Mouse (Mus musculus): ENCODE results near the gene RPS10-NUDT3. TPM values are rescaled to one million over a fixed set of nuclear protein-coding genes. Genes with fewer than 3 reads are reported as not detected.
A peak's percentile ranks its signal among the peaks of the same experiment; 100 is the strongest.

Gene RPS10-NUDT3
- total RNA-seq (2022): under 1 TPM in 1 of 4 experiments, not detected in 3; 0.98 TPM

GRCm38 (mm10) chr17:27634871-27635574 lies at the start of gene RPS10-NUDT3:
TSS of gene RPS10-NUDT3 (minus strand) at chr17:27635222.
- DNase-seq (ENCODE audit: low spot score): peak; percentile 84

DNA sequence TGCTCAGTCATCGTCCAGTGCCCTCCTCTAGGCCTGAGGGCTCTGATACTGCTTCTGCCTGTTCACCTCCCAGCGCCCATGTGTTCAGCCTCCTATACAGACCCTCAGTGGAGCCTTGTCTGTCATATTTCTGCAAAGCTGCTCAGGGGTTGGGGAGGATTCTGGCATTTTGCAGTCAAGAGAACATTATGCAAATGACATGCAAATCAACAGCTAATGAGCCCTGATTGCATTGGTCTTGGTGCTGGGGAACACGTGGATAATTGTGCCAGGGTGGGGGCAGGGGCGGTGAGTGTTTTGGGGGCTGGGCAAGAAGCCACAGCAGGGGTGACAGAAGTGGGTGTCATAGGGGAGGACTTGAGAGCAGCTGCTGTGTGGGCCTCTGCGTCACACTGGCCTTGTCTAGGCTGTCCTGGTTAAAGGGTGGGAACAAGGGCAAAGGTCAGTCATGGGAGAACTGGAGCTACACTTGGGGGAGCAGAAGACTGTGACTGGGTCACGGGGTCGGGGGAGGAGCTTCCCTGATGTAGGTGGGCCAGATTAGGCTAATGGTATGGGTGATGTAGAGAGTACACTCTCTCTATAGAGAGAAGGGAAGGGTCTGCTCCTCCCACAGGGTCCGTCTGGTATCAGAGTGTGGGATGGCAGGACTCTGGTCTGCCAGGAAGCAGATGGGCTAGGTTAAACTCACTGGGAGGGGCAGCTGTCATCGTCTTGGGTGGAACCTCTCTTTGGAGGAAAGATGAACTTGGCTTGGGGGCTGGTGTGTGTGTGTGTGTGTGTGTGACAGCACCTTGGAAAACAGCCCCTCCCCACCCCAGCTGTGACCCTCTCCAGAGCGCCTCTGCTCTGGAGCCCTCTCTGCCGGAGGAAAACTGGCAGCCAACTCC lies 44.1 kb upstream of the RPS10-NUDT3 start:
- DNase-seq (ENCODE audit: low spot score): no peak

DNA sequence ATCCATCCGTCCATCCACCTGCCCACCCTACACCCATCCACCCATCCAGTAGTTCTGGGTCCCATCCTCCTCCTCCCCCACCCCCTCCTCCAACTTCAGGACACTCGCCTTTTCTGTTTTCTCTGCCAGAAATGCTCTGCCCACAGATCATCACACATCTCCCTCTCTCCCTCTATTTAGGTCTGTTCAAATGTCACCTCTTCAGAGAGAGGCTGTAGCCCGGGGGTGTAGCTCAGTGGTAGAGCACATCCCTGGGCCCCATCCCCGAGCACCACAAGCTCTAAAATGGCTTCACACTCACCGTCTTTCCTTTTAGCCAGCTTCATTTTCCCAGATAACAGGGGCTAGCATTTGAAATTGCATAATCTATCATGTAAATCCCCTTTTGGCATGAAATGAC lies 42.7 kb upstream of the RPS10-NUDT3 start:
- DNase-seq (ENCODE audit: low spot score): no peak

- no peak for DNase-seq (ENCODE audit: low spot score)
Observed at GRCm38 (mm10) chr17:27676270-27676669, 41.2 kb upstream of the RPS10-NUDT3 start.

DNA sequence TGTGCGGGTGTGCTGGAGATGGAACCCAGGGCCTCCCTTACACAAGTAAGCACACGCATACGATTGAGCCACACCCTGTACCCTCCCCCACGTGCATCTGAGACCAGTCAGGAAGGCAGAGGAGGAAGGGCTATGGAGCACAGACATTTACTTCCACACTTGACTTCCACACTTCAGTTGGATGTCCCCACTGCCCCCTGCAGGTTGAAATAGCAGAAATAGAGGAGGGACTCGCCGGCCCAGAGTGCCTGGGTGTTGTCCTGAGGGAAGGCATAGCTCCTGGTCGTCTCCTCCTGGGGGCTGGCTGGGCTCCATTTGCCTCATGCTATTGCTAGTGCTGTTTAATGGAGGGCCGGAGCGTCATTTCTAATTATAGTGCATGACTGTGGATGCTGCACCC lies 40.4 kb upstream of the RPS10-NUDT3 start:
- DNase-seq (ENCODE audit: low spot score): no peak

DNA sequence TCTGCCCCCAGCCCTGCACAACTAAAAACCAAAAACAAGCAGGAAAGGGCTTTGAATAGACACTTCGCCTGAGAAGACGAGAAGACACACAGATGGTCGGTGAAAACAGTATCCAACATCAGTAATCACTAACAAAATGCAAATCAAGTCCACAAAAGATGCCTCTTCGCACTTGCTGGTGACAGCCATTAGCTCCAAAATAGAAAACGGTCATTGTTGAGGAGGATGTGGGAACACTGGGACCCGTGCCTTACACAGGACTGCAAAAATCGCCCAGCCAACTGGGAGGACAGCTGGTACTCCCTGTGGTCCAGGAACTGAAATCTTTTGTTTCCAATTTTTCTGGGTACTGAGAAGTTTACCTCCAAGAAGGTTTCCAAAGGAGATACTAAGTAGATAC lies 38.9 kb upstream of the RPS10-NUDT3 start:
- no peak for DNase-seq (ENCODE audit: low spot score)

- no peak for DNase-seq (ENCODE audit: low spot score)
Observed at GRCm38 (mm10) chr17:27671720-27672119, 36.7 kb upstream of the RPS10-NUDT3 start.

DNA sequence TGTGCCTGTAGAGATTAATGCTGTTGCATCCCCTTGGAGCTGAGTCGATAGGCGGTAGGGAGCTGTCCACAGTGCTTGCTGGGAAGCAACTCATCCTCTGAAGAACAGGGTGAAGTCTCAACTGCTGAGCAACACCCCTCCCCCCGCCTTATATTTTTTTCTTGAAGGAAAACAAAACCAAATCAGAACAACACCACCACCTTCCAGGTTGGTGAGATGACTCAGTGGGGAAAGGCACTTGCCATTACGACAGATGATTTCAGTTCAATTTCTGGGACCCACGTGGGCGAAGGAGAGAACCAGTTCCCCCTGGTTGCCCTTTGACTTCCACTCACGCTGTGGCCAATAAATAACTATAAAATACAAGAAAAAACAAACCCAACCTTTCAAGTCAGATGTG lies 23.7 kb upstream of the RPS10-NUDT3 start:
- no peak for DNase-seq (ENCODE audit: low spot score)

- no peak for DNase-seq (ENCODE audit: low spot score)
Observed at GRCm38 (mm10) chr17:27657123-27657522, 22.1 kb upstream of the RPS10-NUDT3 start.

DNA sequence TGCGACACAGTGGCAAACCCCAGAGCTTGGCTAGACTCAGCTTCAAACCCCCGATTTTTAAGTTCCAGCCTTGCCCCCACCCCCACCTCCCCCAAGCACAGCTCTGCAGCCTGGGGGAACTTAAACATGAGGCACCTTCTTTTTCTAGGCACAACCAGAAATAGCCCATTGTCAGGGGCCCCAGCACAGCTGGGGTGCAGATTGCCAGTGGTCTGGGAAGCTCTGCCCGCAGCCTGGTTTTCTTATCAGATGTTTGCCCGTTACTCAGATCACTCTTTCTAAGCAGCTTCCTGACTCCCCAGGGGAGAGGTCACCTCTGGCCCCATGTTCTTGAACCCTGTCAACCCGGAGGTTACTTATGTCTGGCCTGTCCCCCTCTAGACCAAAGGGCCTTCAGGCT lies 21.4 kb upstream of the RPS10-NUDT3 start:
- DNase-seq (ENCODE audit: low spot score): no peak

GRCm38 (mm10) chr17:27656011-27656399 lies 21.0 kb upstream of the RPS10-NUDT3 start:
- no peak for DNase-seq (ENCODE audit: low spot score)

DNA sequence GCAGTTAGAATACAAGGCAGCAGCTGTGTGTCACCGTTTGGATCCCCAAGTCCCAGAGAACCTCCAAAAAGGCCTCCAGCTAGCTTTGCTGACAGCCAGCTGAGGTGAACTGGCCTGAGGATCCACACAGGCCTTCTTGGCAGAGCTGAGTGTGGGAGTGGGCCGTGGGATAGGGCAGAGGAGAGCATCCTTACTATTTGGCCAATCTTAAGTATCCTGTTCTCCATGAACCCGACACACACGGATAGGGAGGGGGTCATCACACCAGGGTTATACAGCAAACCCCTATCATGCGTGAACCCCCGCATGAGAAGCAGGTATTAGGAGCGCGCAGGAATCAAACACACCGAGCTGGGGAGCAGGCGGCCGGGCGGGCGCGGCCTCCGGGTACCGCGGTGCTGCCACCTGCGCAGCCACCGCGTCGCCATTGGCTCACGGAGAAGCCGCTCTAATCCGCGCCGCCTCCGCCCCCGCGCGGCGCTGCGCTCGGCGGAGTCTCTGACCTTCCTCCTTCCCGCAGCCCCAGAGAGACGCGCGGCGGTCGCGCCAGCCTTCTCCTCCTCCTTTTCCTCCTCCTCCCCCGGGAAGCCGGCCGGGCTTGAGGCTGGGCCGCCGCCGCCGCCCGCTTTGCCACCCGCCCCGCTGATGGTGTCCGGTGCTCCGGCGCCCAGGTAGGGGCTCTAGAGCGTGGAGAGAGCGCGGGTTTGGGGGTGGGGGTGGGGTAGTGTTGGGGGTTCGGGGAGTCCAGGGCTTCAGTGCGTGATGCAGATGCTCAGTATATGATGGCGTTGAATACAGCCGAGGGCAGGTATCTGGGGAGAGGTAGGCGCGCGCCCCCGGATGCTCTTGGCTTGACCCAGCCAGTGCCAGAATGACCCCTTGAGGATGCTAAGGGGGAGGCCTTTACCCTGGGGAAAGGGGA lies 20.3 kb upstream of the RPS10-NUDT3 start, which contains the start of gene Pacsin1:
TSS of gene Pacsin1 (plus strand) at position 421 of the 922 bp plus-strand sequence.
- no peak for DNase-seq (ENCODE audit: low spot score)

DNA sequence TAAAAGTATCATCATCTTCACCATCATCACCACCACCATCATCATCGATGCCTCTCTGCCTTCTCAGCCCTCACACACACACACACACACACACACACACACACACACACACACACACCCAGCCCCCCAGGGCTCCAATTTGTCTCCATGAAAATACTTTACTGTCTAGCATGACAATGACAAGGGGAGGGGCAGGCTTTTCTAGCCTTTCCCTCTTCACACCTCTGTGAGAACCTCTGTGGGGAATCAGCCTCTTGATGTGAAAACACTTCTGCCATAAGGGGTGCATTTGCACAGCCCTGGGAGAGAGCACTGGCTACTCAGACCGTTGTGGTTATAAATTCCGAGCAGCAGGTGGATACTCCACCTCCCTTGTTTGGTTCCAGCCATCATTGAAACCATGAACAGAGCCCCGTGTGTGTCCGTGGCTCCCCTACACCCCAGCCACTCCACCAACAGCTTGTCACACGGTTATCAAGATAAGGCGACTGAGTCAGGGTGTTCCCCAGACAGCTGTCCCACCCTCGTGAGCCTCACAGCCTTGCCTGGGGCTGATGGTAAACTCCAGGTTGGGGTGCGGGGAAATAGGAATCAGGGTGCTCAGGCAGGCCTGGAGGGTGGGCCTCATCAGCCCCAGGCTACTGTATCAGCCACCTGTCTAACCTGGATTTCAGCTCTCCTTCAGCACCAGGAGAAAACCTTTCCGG lies 18.4 kb upstream of the RPS10-NUDT3 start:
- DNase-seq (ENCODE audit: low spot score): no peak

DNA sequence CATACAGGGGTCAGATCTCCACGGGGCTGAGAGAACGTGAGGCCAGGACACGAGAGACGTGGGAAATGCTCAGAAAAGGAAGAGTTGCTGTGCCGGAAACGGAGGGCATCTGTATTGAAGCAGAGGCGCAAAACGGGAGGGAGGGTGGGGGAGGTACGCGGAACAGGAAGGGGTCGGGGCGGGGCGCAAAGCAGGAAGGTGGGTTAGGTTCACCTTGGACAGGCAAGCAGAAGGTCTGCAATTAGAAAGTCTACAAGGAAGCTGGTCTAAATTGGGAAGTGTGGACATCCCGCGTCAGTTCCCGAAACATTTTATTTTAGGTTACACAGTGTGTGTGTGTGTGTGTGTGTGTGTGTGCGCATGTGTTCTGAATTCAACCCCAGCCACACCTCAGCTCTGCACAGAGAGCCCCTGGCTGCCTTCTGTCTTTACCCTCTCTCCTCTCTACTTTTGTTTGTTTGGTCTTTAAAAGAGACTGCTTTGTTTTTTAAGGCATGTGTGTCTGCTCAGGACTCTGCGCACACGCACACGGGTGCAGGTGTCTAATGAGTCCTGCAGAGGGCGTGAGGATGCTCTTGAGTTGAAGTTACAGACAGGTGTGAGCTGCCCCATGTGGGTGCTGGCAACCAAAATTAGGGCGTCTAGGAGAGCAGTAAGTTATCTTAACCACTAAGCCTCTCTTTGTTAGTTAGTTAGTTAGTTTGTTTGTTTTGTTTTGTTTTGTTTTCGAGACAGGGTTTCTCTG lies 17.2 kb upstream of the RPS10-NUDT3 start:
- DNase-seq (ENCODE audit: low spot score): no peak

DNA sequence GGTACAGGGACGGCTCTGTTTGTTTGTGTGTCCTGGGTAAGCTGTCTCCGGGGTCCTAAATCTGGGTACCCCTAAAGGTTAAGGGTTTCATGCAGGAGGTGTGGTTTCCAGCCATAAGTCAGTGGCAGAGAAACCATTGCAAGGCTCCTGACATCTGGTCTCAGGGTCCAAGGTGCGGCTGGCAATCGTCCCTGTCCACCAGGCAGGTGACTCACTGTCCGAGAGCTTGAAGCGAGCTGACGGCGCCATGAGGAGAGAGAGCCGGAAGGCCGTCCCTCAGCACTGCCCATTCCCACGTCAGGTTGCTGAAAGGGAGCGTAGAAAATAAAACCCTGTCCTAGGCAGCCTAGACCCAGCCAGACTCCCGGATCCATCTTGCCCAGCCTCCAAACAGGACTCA lies 15.6 kb upstream of the RPS10-NUDT3 start:
- no peak for DNase-seq (ENCODE audit: low spot score)

DNA sequence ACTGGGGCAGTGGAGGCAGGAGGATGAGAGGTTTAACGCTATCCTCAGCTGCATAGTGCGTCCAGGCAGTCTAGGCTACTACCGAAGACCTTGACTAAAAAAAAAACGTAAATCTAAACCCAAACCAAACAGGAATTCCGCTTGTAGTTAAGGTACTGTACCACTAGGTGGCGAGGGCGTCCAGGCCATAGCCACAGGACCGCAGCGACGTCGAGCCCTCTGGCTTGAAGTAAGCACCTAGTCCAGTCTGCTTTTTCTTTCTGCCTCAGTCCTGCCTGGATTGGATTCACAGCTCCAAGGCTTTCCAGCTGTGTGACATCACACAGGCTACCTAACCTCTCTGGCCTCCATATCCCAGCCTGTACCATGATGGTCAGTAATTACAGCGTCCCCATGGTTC lies 15.1 kb upstream of the RPS10-NUDT3 start:
- peak; percentile 38 for DNase-seq (ENCODE audit: low spot score)

GRCm38 (mm10) chr17:27645807-27646206 lies 10.8 kb upstream of the RPS10-NUDT3 start:
- DNase-seq (ENCODE audit: low spot score): no peak

- no peak for DNase-seq (ENCODE audit: low spot score)
Observed at GRCm38 (mm10) chr17:27644572-27644971, 9.6 kb upstream of the RPS10-NUDT3 start.

GRCm38 (mm10) chr17:27643756-27644155 lies 8.7 kb upstream of the RPS10-NUDT3 start:
- no peak for DNase-seq (ENCODE audit: low spot score)

GRCm38 (mm10) chr17:27643101-27643500 lies 8.1 kb upstream of the RPS10-NUDT3 start:
- DNase-seq (ENCODE audit: low spot score): no peak
